Mouse (Mus musculus) heart, embryonic 15.5 days (tissue): ENCODE results near the gene Txn2. TPM values are rescaled to one million over a fixed set of nuclear protein-coding genes. Genes with fewer than 3 reads are reported as not detected.

Source experiments
- ATAC-seq: fragments of 200-750 bp; cut with Nextera tagmentation; replicated peaks from 2 replicates; pipeline ENCODE4 v1.8.0; 2017; ENCODE audit warnings: low read depth, moderate TSS enrichment; ENCODE audit not compliant: insufficient number of reproducible peaks, insufficient read depth, low FRiP score
- H3K27ac ChIP-seq: fragments of 300-500 bp; sonication (generic); 2 replicates; pipeline ENCODE4 v1.5.1; 2015; ENCODE audit warnings: mild to moderate bottlenecking, inconsistent platforms
- H3K27me3 ChIP-seq: fragments of 300-500 bp; sonication (generic); 2 replicates; pipeline ENCODE4 v1.6.1; 2015; ENCODE audit warnings: inconsistent platforms
- H3K36me3 ChIP-seq: fragments of 300-500 bp; sonication (generic); 2 replicates; pipeline ENCODE4 v1.6.1; 2015; ENCODE audit warnings: mild to moderate bottlenecking, inconsistent platforms
- H3K4me1 ChIP-seq: fragments of 300-500 bp; sonication (generic); replicated peaks from 2 replicates; pipeline ENCODE4 v1.6.1; 2015; ENCODE audit warnings: inconsistent platforms
- H3K4me2 ChIP-seq: fragments of 300-500 bp; sonication (generic); 2 replicates; pipeline ENCODE4 v1.6.1; 2015; ENCODE audit warnings: inconsistent platforms, mild to moderate bottlenecking, moderate library complexity
- H3K4me3 ChIP-seq: fragments of 300-500 bp; sonication (generic); 2 replicates; pipeline ENCODE4 v1.5.1; 2015; ENCODE audit warnings: mild to moderate bottlenecking, inconsistent platforms
- H3K9ac ChIP-seq: fragments of 300-500 bp; sonication (generic); 2 replicates; pipeline ENCODE4 v1.6.1; 2015; ENCODE audit warnings: mild to moderate bottlenecking, inconsistent platforms
- H3K9me3 ChIP-seq: fragments of 300-500 bp; sonication (generic); replicated peaks from 2 replicates; pipeline ENCODE4 v1.6.1; 2016; ENCODE audit warnings: inconsistent platforms
- WGBS: fragments of 180-500 bp; shearing (Covaris S2); methylation state at CpG from one replicate; pipeline ENCODE4 v1.1.7; 2015; ENCODE audit warnings: mixed read lengths; 5-methylcytosine and 5-hydroxymethylcytosine counted together
- polyA plus RNA-seq: library from polyadenylated mRNA; unstranded; fragments of >200 nt; fragmentation: Nextera tagmentation; extraction: Ambion mirVana; gene quantifications from 2 replicates; pipeline ENCODE4 v1.2.1, GENCODE M21; 2015

Gene Txn2
- polyA plus RNA-seq, 1 experiment from 2014 or later = 251 TPM

DNA sequence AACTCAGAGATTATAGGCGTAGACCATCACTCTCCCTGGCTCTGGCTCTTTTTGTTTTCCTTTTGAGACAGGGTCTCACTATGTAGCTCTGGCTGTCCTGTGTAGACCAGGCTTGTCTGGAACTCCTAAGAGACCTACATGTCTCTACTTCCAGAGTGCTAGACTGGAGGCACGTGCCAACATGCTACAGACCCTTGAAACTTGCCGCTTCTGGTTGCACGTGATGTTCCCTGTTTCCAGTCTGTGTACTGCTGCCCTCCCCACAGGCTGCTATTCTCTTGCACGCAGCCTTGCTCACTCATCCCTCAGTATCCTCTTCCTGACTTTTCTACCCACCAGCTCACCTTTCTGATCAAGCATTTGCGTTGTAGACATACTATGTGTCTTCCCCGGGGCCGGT lies 22.7 kb downstream of the Txn2 start:
- Histone ChIP-seq H3K9me3 (no peaks in the 10 kb centered on the region), H3K4me1 (peaks cover 39% of the 10 kb centered on the region), H3K4me2 (no peak overlapping the region), H3K4me3 (no peak overlapping the region), H3K9ac (no peak overlapping the region), H3K27me3 (no peaks in the 10 kb centered on the region), H3K27ac (peak overlapping the region; percentile 74), H3K36me3 (no peaks in the 10 kb centered on the region)
- ATAC-seq = no peak
- 73% methylated on average over 8 of the region's 8 CpGs for WGBS

DNA sequence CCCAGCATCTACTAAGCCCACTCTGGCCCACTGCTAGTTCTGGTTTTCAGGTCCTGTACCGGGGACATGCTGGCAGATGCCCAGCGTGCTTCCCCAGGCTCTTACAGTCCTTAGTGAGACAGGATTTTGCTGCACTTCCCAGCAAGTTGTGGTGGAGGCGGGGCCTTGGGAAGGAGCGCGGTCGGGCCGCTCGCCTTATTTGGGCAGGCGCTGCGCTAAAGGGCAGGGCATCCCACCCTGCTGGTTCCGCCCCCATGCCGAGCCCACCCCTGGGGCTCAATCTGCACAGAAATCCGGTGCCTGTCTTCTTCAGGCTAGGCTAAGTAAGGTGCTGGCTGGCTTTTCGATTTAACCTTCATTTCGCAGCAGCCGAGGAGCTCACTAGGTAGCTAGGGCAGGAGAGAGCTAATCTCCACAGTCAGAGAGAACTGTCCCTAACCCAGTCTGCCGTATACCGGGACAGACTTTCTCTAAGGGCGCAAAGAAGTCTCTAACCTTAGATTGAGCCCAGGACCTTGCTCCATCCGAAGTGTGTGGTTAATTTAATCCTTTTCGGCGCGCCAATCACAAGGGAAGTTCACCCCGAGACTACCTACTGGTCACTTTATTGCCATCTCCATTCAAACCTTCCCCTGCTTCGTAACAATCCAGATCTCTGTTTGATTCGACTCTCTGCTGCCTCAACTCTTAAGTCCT lies 23.4 kb downstream of the Txn2 start:
- peak overlapping the region; percentile 50 for H3K9ac ChIP-seq
- H3K36me3 ChIP-seq = no peaks in the 10 kb centered on the region
- no peaks in the 10 kb centered on the region for H3K27me3 ChIP-seq
- H3K9me3 ChIP-seq = no peaks in the 10 kb centered on the region
- peak overlapping the region; percentile 74 for H3K27ac ChIP-seq
- ATAC-seq = peak; percentile 79
- WGBS = 7% methylated on average over 26 of the region's 26 CpGs
- peak overlapping the region; percentile 64 for H3K4me2 ChIP-seq
- peak overlapping the region; percentile 40 for H3K4me3 ChIP-seq
- peaks cover 33% of the 10 kb centered on the region for H3K4me1 ChIP-seq

- Histone ChIP-seq H3K4me3 (no peak overlapping the region), H3K9me3 (no peaks in the 10 kb centered on the region), H3K9ac (no peak overlapping the region), H3K4me1 (peaks cover 30% of the 10 kb centered on the region), H3K27me3 (no peaks in the 10 kb centered on the region), H3K27ac (peak overlapping the region; percentile 74; the same call in 1 of the 2 replicates), H3K36me3 (no peaks in the 10 kb centered on the region), H3K4me2 (peak overlapping the region; percentile 64; the same call in 1 of the 2 replicates)
- 28% methylated on average over 12 of the region's 12 CpGs for WGBS
- ATAC-seq = no peak
Measured at GRCm38 (mm10) chr15:77904363-77904892, 24.4 kb downstream of the Txn2 start.

DNA sequence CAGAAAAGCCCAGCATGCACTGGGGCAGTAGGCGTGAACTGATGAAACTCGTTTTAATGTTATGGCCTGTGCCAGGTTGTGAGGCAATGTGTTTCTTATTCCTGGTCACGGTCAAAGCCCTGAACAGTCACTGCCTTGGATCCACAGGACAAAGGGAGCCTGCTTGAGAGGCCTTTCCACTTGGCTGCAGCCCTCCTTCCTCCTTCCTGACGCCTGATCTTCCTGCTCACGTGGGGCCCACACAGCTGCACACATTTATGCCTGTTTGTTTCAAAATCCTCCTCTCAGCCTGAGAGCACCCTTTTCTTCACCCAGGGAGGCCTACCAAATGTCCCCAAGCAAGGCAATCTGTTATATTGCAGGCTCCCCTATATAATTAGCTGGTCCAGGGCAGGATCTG lies 25.6 kb downstream of the Txn2 start:
- no peaks in the 10 kb centered on the region for H3K27me3 ChIP-seq
- H3K36me3 ChIP-seq = no peaks in the 10 kb centered on the region
- H3K9me3 ChIP-seq = no peaks in the 10 kb centered on the region
- no peak overlapping the region for H3K4me2 ChIP-seq
- peak overlapping the region; percentile 18; the same call in 1 of the 2 replicates for H3K27ac ChIP-seq
- peaks cover 30% of the 10 kb centered on the region for H3K4me1 ChIP-seq
- ATAC-seq = no peak
- WGBS = 65% methylated on average over 5 of the region's 5 CpGs
- H3K4me3 ChIP-seq = no peak overlapping the region
- H3K9ac ChIP-seq = no peak overlapping the region

- no peak overlapping the region for H3K4me3 ChIP-seq
- no peak overlapping the region for H3K27ac ChIP-seq
- ATAC-seq = no peak
- no peaks in the 10 kb centered on the region for H3K9me3 ChIP-seq
- H3K36me3 ChIP-seq = no peaks in the 10 kb centered on the region
- H3K4me1 ChIP-seq = no peaks in the 10 kb centered on the region; the same call in 1 of the 2 replicates
- no peak overlapping the region for H3K4me2 ChIP-seq
- H3K9ac ChIP-seq = no peak overlapping the region
- WGBS = 82% methylated on average over 13 of the region's 14 CpGs
- no peaks in the 10 kb centered on the region for H3K27me3 ChIP-seq
Measured at GRCm38 (mm10) chr15:77894926-77895325, 33.9 kb downstream of the Txn2 start.

DNA sequence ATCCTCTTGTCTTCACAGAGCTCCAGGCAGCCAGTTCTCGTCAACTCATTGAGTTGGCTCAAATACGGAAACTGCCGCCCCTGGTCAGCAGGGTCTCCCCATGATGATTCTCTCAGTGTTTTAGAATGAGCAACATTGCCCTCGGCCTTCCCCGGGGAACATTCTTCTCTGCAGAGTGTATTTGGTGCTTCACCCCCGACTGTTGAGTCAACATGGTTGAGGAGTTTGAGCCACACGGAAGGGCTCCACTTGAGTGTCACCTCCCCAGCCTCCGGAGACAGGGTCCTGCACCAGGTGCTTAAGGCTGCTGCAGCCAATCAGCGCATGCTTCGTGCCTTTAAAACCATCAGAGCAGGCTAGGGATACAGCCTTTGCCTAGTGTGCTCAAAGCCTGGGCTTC lies 35.5 kb downstream of the Txn2 start:
- Histone ChIP-seq H3K4me1 (no peaks in the 10 kb centered on the region; the same call in 1 of the 2 replicates), H3K36me3 (no peaks in the 10 kb centered on the region), H3K4me2 (no peak overlapping the region), H3K9ac (no peak overlapping the region), H3K27ac (no peak overlapping the region), H3K27me3 (no peaks in the 10 kb centered on the region), H3K9me3 (no peaks in the 10 kb centered on the region), H3K4me3 (no peak overlapping the region)
- ATAC-seq = no peak
- 60% methylated on average over 10 of the region's 10 CpGs for WGBS

DNA sequence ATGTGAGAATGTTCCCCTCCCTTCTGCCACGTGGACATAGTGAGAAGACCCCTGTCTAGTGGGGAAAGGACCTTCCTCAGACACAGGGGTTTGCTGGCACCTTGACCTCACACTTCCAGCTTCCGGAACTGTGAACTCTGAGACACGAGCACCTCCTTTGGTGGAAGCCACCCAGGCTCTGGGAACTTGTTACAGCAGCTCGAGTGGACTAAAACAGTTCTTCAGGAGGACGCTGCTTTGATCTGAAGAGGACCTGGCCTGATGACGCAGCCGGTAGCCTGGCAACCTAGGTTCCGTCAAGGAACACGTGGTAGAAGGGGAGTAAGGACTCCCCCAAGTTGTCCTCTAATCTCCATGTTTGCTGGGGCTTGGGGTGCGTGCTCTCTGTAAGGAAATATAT lies 36.4 kb downstream of the Txn2 start:
- no peaks in the 10 kb centered on the region for H3K27me3 ChIP-seq
- H3K9me3 ChIP-seq = no peaks in the 10 kb centered on the region
- H3K27ac ChIP-seq = no peak overlapping the region
- no peaks in the 10 kb centered on the region; the same call in 1 of the 2 replicates for H3K4me1 ChIP-seq
- no peak overlapping the region for H3K4me2 ChIP-seq
- no peak overlapping the region for H3K4me3 ChIP-seq
- H3K36me3 ChIP-seq = no peaks in the 10 kb centered on the region
- no peak for ATAC-seq
- WGBS = 81% methylated on average over 10 of the region's 10 CpGs
- no peak overlapping the region for H3K9ac ChIP-seq

DNA sequence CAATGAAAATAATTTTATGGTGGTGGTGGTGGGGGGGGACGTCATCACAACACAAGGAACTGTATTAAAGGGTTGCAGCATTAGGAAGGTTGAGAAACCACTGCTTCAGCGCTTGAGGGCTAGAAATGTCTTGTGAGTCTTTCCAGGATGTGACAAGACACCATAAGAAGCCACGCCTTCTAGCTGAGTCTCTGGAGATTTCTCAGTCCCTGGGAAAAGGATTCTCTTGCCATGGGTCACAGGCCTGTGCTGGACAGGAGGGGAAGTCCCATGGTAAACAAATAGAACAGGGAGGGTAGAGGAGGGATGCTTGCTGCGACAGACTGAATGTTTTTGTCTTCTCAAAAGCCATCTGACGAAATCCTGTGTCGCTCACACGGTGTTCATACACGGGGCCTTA lies 37.0 kb downstream of the Txn2 start:
- Histone ChIP-seq H3K9me3 (no peaks in the 10 kb centered on the region), H3K27me3 (no peaks in the 10 kb centered on the region), H3K9ac (no peak overlapping the region), H3K4me1 (no peaks in the 10 kb centered on the region; the same call in 1 of the 2 replicates), H3K4me3 (no peak overlapping the region), H3K27ac (no peak overlapping the region), H3K36me3 (no peaks in the 10 kb centered on the region), H3K4me2 (no peak overlapping the region)
- no peak for ATAC-seq
- 77% methylated on average over 8 of the region's 8 CpGs for WGBS

- ATAC-seq = no peak
- H3K4me2 ChIP-seq = no peak overlapping the region
- H3K27me3 ChIP-seq = no peaks in the 10 kb centered on the region
- no peaks in the 10 kb centered on the region for H3K36me3 ChIP-seq
- no peak overlapping the region for H3K9ac ChIP-seq
- WGBS = 46% methylated on average over 4 of the region's 4 CpGs
- no peak overlapping the region for H3K4me3 ChIP-seq
- H3K27ac ChIP-seq = no peak overlapping the region
- H3K4me1 ChIP-seq = peaks cover 5% of the 10 kb centered on the region
- no peaks in the 10 kb centered on the region for H3K9me3 ChIP-seq
Measured at GRCm38 (mm10) chr15:77889761-77890422, 38.9 kb downstream of the Txn2 start.

- 60% methylated on average over 7 of the region's 7 CpGs for WGBS
- Histone ChIP-seq H3K9me3 (no peaks in the 10 kb centered on the region), H3K36me3 (no peaks in the 10 kb centered on the region), H3K27me3 (no peaks in the 10 kb centered on the region), H3K4me3 (no peak overlapping the region), H3K27ac (no peak overlapping the region), H3K4me2 (no peak overlapping the region), H3K4me1 (peaks cover 9% of the 10 kb centered on the region), H3K9ac (no peak overlapping the region)
- ATAC-seq = no peak
Measured at GRCm38 (mm10) chr15:77888286-77888685, 40.5 kb downstream of the Txn2 start.

DNA sequence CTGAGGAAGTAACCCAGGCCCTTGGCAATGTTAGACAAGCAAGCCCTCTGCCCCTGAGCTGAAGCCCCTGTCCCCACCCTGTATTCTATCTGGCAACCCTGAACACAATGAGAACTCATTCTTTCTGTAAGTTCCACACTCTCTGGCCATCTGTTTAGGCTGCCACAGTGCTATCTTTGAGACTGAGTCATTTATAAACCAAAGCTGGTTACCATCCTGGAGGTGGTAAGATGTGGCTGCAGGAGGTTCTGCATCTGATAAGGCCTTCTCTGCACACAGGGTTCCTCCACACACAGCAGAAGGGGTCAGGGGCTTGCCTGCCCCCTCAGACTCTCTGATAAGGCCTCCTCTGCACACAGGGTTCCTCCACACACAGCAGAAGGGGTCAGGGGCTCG lies 41.7 kb downstream of the Txn2 start:
- H3K36me3 ChIP-seq = no peaks in the 10 kb centered on the region
- no peak for ATAC-seq
- H3K4me2 ChIP-seq = no peak overlapping the region
- no peak overlapping the region for H3K27ac ChIP-seq
- H3K9me3 ChIP-seq = no peaks in the 10 kb centered on the region
- H3K4me3 ChIP-seq = no peak overlapping the region
- peaks cover 21% of the 10 kb centered on the region for H3K4me1 ChIP-seq
- H3K9ac ChIP-seq = no peak overlapping the region
- no peaks in the 10 kb centered on the region for H3K27me3 ChIP-seq
- 63% methylated on average over 1 of the region's 1 CpGs for WGBS
